Mouse (Mus musculus) thymus, adult 2 months (tissue): ENCODE data around the gene Atxn7l3b.

Experiments used
- CTCF ChIP-seq: fragments of 200-500 bp; IDR thresholded peaks from 2 replicates; pipeline ENCODE4 v1.5.1; 2012; ENCODE audit warnings: mild to moderate bottlenecking, control low read depth, low read length, moderate library complexity, borderline replicate concordance; ENCODE audit not compliant: control insufficient read depth, poor library complexity, insufficient read depth; ENCODE audit errors: extremely low read depth
- POLR2A ChIP-seq: fragments of 200-500 bp; IDR thresholded peaks from 2 replicates; pipeline ENCODE4 v1.6.1; 2012; ENCODE audit warnings: mild to moderate bottlenecking, low read length, control low read depth, moderate library complexity; ENCODE audit not compliant: control insufficient read depth, poor library complexity, insufficient read depth; ENCODE audit errors: extremely low read depth

DNA sequence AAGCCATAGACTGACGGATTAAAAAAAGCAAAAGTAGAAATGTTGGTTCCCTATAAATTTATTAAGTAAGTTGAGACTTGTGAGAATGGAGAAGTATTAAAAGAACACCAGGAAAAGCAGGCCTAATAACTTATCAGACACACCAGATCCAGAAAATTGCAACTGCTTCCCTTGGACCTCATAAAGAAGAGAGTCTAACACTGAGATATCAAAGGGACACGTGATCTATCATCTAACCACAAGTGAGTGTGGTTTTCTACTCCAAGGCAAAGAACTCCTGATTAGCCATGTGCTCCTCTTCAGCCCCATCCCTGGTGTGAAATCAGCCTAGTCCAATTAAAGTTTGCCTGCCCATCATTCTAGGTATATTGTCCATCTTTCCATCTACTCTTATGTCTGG, 38.8 kb upstream of the Atxn7l3b start:
- TF ChIP-seq CTCF, result no peak
- TF ChIP-seq POLR2A, result no peak
